Comparison of ENCODE assay signal across 31 mouse cellular contexts in genomic region chr4:36095482-36095881, GRCm38 (mm10).
"Had no signal": no experiment of that assay in that cellular context is flagged by ENCODE, and none has a peak within 500 bp of the region (broad histone marks: within the 10 kb centered on the region; RNA-seq: fewer than 3 reads in every experiment).

No protein-coding gene starts in this region.

- H3K4me2 ChIP-seq: limb, embryonic 12.5 days; limb, embryonic 13.5 days; limb, embryonic 15.5 days; liver, embryonic 11.5 days; liver, embryonic 12.5 days; liver, embryonic 13.5 days; liver, embryonic 15.5 days; lung, embryonic 14.5 days; lung, embryonic 15.5 days; midbrain, embryonic 11.5 days; midbrain, embryonic 12.5 days; midbrain, embryonic 13.5 days; midbrain, embryonic 15.5 days had no signal

- DNase-seq: left cerebral cortex, postnatal 4 days; liver; liver, embryonic 13.5 days; liver, postnatal 0 days; lung, adult 18-20 months; lung, adult 2 months; lung, embryonic 14.5 days; lung, postnatal 10 days; lung, postnatal 14 days; lung, postnatal 36 days; lung, postnatal 4 days; midbrain, embryonic 14.5 days had no signal

- H3K36me3 ChIP-seq: limb, embryonic 10.5 days; limb, embryonic 12.5 days; limb, embryonic 13.5 days; limb, embryonic 15.5 days; liver, embryonic 12.5 days; liver, embryonic 13.5 days; liver, embryonic 15.5 days; lung, embryonic 15.5 days; midbrain, embryonic 10.5 days; midbrain, embryonic 12.5 days; midbrain, embryonic 13.5 days; midbrain, embryonic 15.5 days had no signal

- ATAC-seq: liver, embryonic 12.5 days; liver, postnatal 0 days; lung, postnatal 0 days; midbrain, embryonic 13.5 days; midbrain, embryonic 15.5 days; midbrain, embryonic 16.5 days had no signal

- H3K4me3 ChIP-seq: limb, embryonic 10.5 days; limb, embryonic 12.5 days; limb, embryonic 13.5 days; limb, embryonic 15.5 days; liver, embryonic 12.5 days; liver, embryonic 13.5 days; liver, embryonic 15.5 days; lung, embryonic 15.5 days; megakaryocyte, embryonic 14.5 days; midbrain, embryonic 10.5 days; midbrain, embryonic 12.5 days; midbrain, embryonic 13.5 days; midbrain, embryonic 15.5 days; myocyte had no signal

- H3K9me3 ChIP-seq: limb, embryonic 10.5 days; limb, embryonic 12.5 days; limb, embryonic 13.5 days; limb, embryonic 15.5 days; liver, embryonic 12.5 days; liver, embryonic 13.5 days; liver, embryonic 15.5 days; lung, embryonic 15.5 days; megakaryocyte, embryonic 14.5 days; midbrain, embryonic 10.5 days; midbrain, embryonic 12.5 days; midbrain, embryonic 13.5 days; midbrain, embryonic 15.5 days had no signal

- H3K27me3 ChIP-seq: limb, embryonic 12.5 days; limb, embryonic 13.5 days; limb, embryonic 15.5 days; liver, embryonic 12.5 days; liver, embryonic 13.5 days; liver, embryonic 15.5 days; lung, embryonic 15.5 days; megakaryocyte, embryonic 14.5 days; midbrain, embryonic 12.5 days; midbrain, embryonic 13.5 days; midbrain, embryonic 15.5 days had no signal

- H3K9ac ChIP-seq: limb, embryonic 12.5 days; limb, embryonic 13.5 days; limb, embryonic 15.5 days; liver, embryonic 12.5 days; liver, embryonic 13.5 days; liver, embryonic 14.5 days; liver, embryonic 15.5 days; liver, postnatal 0 days; lung, embryonic 14.5 days; lung, embryonic 15.5 days; midbrain, embryonic 12.5 days; midbrain, embryonic 13.5 days; midbrain, embryonic 15.5 days had no signal

- H3K27ac ChIP-seq: limb, embryonic 10.5 days; limb, embryonic 12.5 days; limb, embryonic 13.5 days; limb, embryonic 15.5 days; liver, embryonic 12.5 days; liver, embryonic 13.5 days; liver, embryonic 14.5 days; liver, embryonic 15.5 days; lung, embryonic 15.5 days; macrophage; midbrain, embryonic 10.5 days; midbrain, embryonic 12.5 days; midbrain, embryonic 13.5 days; midbrain, embryonic 15.5 days had no signal

- H3K4me1 ChIP-seq: limb, embryonic 10.5 days; limb, embryonic 12.5 days; limb, embryonic 13.5 days; limb, embryonic 15.5 days; liver, embryonic 12.5 days; liver, embryonic 13.5 days; liver, embryonic 15.5 days; lung, embryonic 15.5 days; megakaryocyte, embryonic 14.5 days; midbrain, embryonic 10.5 days; midbrain, embryonic 12.5 days; midbrain, embryonic 13.5 days; midbrain, embryonic 15.5 days had no signal
